Mouse (Mus musculus) frontal cortex, adult 2 months (tissue): Measurements from ENCODE around the gene Cnr1. TPM values are rescaled to one million over a fixed set of nuclear protein-coding genes. Genes with fewer than 3 reads are reported as not detected.

Experiments used
- DNase-seq, 2 experiments: peaks; one replicate each; pipeline ENCODE4 v3.0.0; 2022; ENCODE audit warnings: low spot score in 1 of 2; ENCODE audit errors: extremely low spot score in 1 of 2
- polyA plus RNA-seq: library from polyadenylated mRNA; depleted of rRNA; stranded (reverse); fragments of >200 nt; gene quantifications from 2 replicates; pipeline ENCODE4 v1.2.3, GENCODE M21; 2012; rRNA removed

Cnr1 gene
- polyA plus RNA-seq, 1 experiment, result 71.7 TPM

DNA sequence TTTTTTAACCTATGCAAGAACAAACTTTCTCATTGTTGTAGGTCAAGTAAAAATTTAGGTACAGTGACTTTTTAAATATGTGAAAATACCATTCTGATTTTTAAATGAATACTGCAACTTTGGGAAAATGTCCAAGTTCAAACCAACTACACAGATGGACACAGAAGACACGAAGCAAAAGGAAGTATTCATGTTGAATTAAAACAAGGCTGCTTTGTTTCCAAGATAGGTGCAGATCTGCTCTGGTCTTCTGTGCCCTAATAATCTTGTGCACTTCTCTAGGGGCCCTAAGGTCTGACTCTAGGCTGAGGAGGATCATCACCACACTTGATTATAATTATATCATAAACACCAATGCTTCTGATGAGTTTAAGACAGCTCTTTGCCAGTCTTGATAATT is 4.1 kb downstream of the Cnr1 start:
- no peak for DNase-seq

DNA sequence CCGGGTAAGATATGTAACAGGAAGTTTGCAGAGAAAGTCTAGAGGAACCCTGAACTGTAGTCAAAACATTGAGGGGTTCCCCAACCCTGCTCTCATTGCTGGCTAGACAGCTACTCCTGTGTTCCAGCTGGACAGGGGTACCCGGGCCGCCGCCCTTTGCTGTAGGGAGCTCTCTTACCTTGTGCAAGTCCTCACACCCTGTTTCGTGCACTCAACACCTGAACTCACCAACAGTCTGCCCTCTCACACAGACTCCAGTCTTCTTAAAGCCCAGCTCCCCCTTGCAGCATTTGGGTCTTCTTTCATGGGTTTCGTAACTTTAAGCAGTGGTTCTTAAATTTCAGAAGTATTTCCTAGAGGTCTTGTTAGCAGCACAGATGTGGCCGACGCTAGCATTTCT is 7.0 kb downstream of the Cnr1 start:
- DNase-seq, result no peak

GRCm38 (mm10) chr4:33941557-33941956 is 17.2 kb downstream of the Cnr1 start:
- DNase-seq, result no peak

GRCm38 (mm10) chr4:33943936-33944335 is 19.5 kb downstream of the Cnr1 start:
- no peak for DNase-seq

- no peak for DNase-seq
These were observed 21.3 kb downstream of the Cnr1 start for GRCm38 (mm10) chr4:33945742-33946141.

DNA sequence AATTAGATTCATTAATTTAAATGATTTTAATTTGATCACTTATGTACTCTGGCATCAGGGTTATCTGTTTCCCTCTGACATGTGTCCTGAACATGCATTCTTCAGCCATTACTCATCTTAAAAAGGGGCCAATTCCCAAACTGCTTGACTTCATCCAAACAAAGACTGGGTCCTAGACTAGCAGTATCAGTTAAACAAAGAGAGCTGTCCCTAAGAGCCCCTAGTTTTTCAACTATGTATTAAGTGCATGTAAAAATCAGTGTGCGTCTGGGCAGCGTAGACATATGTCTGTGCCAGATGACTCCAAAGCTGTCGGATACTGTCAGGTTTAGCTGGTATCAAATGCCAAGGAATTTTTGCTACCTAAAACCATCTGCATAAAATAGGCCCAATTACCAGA is 23.2 kb downstream of the Cnr1 start:
- no peak for DNase-seq

GRCm38 (mm10) chr4:33957398-33957797 is 33.0 kb downstream of the Cnr1 start:
- no peak for DNase-seq

GRCm38 (mm10) chr4:33958515-33958914 is 34.1 kb downstream of the Cnr1 start:
- DNase-seq, result no peak

- DNase-seq, result no peak
These were observed 35.4 kb downstream of the Cnr1 start for GRCm38 (mm10) chr4:33959841-33960240.

- no peak for DNase-seq
These were observed 46.3 kb downstream of the Cnr1 start for GRCm38 (mm10) chr4:33970726-33971125.

- no peak for DNase-seq
These were observed 64.2 kb downstream of the Cnr1 start for GRCm38 (mm10) chr4:33988466-33989089.

GRCm38 (mm10) chr4:33992687-33993086 is 68.3 kb downstream of the Cnr1 start:
- DNase-seq, result no peak

DNA sequence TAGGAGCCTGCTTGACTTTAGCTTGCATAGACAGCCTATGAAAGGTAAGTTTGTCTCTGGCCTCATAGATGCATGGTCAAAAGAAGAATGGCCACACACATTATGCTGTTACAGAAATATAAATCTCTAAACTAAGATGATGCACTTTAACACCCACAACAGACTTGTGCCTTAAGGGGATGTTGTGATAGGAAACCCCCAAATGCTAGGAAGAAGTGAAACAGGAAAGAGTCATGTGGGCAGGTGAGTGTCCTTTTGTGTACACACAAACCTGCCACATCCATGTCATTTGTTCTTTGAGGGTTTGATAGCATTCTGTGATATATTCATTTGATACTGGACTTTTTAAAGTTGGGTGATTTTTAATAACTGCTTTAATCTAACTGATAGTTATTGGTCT is 72.0 kb downstream of the Cnr1 start:
- no peak for DNase-seq

Other genes starting within 250 kb of the Cnr1 start
- gene Spaca1, start 125.6 kb downstream of the Cnr1 start, polyA plus RNA-seq, result 0.30 TPM in 1 of 2 replicates, not detected in the other